Comparison of ENCODE assay signal across 19 mouse cellular contexts in the genomic region with DNA sequence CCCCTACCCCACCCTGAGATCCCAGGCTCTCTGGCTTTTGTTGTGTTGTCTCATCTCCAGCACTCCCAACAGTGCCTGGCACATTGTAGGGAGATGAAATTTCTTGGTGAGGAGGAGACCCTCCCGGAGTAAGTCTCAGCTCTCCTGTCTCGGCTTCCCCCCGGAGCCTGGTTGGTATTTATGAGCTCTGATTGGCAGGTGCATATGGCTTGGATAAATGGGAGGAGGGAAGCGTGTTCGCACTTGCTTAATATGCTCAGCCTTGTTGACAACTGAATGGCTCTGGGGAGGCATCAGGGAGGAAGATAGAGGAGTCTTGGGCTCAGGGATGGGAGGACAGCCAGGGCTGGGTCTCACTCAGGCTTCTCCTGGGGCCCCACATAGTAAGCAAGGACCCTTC. TPM values are rescaled to one million over a fixed set of nuclear protein-coding genes. Genes with fewer than 3 reads are reported as not detected.
A peak's percentile ranks its signal among the peaks of the same experiment; 100 is the strongest.
DNase-seq lines count a peak whose midpoint lies in the region; ATAC-seq and TF ChIP-seq lines count a peak whose summit lies in the region.
"Had no signal": no experiment of that assay in that cellular context is flagged by ENCODE, and none has a peak within 500 bp of the region (broad histone marks: within the 10 kb centered on the region; RNA-seq: fewer than 3 reads in every experiment).

No protein-coding gene starts in this region.

- H3K36me3 ChIP-seq in hindbrain, embryonic 11.5 days (ENCODE audit: control insufficient read depth, insufficient read depth, low read length) = no peaks in the 10 kb centered on the region
- H3K36me3 ChIP-seq in hindbrain, postnatal 0 days (ENCODE audit: insufficient read depth, low read length) = no peaks in the 10 kb centered on the region
- no peaks in the 10 kb centered on the region for H3K36me3 ChIP-seq in embryonic facial prominence, embryonic 14.5 days (ENCODE audit: control insufficient read depth, insufficient read depth, low read length)
- no peaks in the 10 kb centered on the region for H3K36me3 ChIP-seq in forebrain, postnatal 0 days (ENCODE audit: insufficient read depth)
- no peaks in the 10 kb centered on the region for H3K36me3 ChIP-seq in midbrain, embryonic 14.5 days (ENCODE audit: control insufficient read depth, insufficient read depth, low read length)
- H3K36me3 ChIP-seq: heart, embryonic 12.5 days had no signal

- WGBS in hindbrain, embryonic 11.5 days = 40% methylated on average over 5 of the region's 5 CpGs
- 36% methylated on average over 5 of the region's 5 CpGs for WGBS in hindbrain, postnatal 0 days
- WGBS in embryonic facial prominence, embryonic 14.5 days = 44% methylated on average over 5 of the region's 5 CpGs
- WGBS in forebrain, postnatal 0 days = 42% methylated on average over 5 of the region's 5 CpGs
- 16% methylated on average over 5 of the region's 5 CpGs for WGBS in midbrain, embryonic 14.5 days

- no peak for DNase-seq in hindbrain, embryonic 11.5 days (ENCODE audit: low spot score)
- no peak for DNase-seq in hindbrain, postnatal 0 days (ENCODE audit: low spot score)
- DNase-seq in embryonic facial prominence, embryonic 14.5 days (ENCODE audit: low spot score) = peak; percentile 79
- DNase-seq in forebrain, postnatal 0 days = no peak
- peak; percentile 58 for DNase-seq in midbrain, embryonic 14.5 days
- DNase-seq in MN1 (ENCODE audit: low spot score) = no peak
- DNase-seq in thymus, adult 18-20 months = no peak
- DNase-seq in gastrocnemius, postnatal 10 days = no peak
- DNase-seq: cerebellum, adult 11 months; cerebellum, postnatal 36 days; gastrocnemius, postnatal 36 days; heart, postnatal 36 days; kidney, adult 11 months; kidney, postnatal 25 days; left cerebral cortex, postnatal 4 days; right cerebral cortex, adult 18-20 months had no signal

- ATAC-seq in hindbrain, embryonic 11.5 days (ENCODE audit: low FRiP score) = no peak
- ATAC-seq in hindbrain, postnatal 0 days = no peak
- 0 out of 2 replicates have a peak, but pooled peaks have one; percentile 15 for ATAC-seq in embryonic facial prominence, embryonic 14.5 days (ENCODE audit: low read depth)
- ATAC-seq in forebrain, postnatal 0 days = peak; percentile 38; the same call in 1 of the 2 replicates
- no peak for ATAC-seq in midbrain, embryonic 14.5 days (ENCODE audit: low FRiP score, low TSS enrichment)
- ATAC-seq: Patski had no signal

- H3K27ac ChIP-seq in hindbrain, embryonic 11.5 days (ENCODE audit: low read depth, low read length) = peak overlapping the region; percentile 36; the same call in 1 of the 2 replicates
- no peak overlapping the region for H3K27ac ChIP-seq in hindbrain, postnatal 0 days
- no peak overlapping the region; the same call in 1 of the 2 replicates for H3K27ac ChIP-seq in embryonic facial prominence, embryonic 14.5 days (replicated peaks; ENCODE audit: low read depth, low read length)
- H3K27ac ChIP-seq in forebrain, postnatal 0 days (ENCODE audit: low read depth, low read length) = no peak overlapping the region
- peak overlapping the region; percentile 58 for H3K27ac ChIP-seq in midbrain, embryonic 14.5 days (replicated peaks; ENCODE audit: low read depth, low read length)

- no peaks in the 10 kb centered on the region for H3K9me3 ChIP-seq in hindbrain, embryonic 11.5 days (ENCODE audit: control insufficient read depth, low read length)
- H3K9me3 ChIP-seq in hindbrain, postnatal 0 days (ENCODE audit: low read length) = no peaks in the 10 kb centered on the region
- no peaks in the 10 kb centered on the region for H3K9me3 ChIP-seq in embryonic facial prominence, embryonic 14.5 days (ENCODE audit: control insufficient read depth, low read length)
- H3K9me3 ChIP-seq in forebrain, postnatal 0 days (ENCODE audit: low read length) = no peaks in the 10 kb centered on the region
- no peaks in the 10 kb centered on the region for H3K9me3 ChIP-seq in midbrain, embryonic 14.5 days (ENCODE audit: control insufficient read depth, low read length)
- H3K9me3 ChIP-seq: heart, embryonic 12.5 days had no signal

- no peak overlapping the region for H3K9ac ChIP-seq in hindbrain, embryonic 11.5 days (ENCODE audit: low read depth, low read length)
- H3K9ac ChIP-seq in hindbrain, postnatal 0 days (replicated peaks; ENCODE audit: low read length) = no peak overlapping the region
- no peak overlapping the region for H3K9ac ChIP-seq in embryonic facial prominence, embryonic 14.5 days (ENCODE audit: low read depth, low read length)
- H3K9ac ChIP-seq in forebrain, postnatal 0 days = no peak overlapping the region
- no peak overlapping the region; the same call in 1 of the 2 replicates for H3K9ac ChIP-seq in midbrain, embryonic 14.5 days (replicated peaks; ENCODE audit: low read length)
- H3K9ac ChIP-seq: heart, embryonic 12.5 days had no signal

- H3K4me3 ChIP-seq in hindbrain, embryonic 11.5 days (ENCODE audit: low read depth, low read length) = no peak overlapping the region
- no peak overlapping the region for H3K4me3 ChIP-seq in hindbrain, postnatal 0 days (ENCODE audit: low read length)
- H3K4me3 ChIP-seq in embryonic facial prominence, embryonic 14.5 days (ENCODE audit: low read depth, low read length) = no peak overlapping the region
- H3K4me3 ChIP-seq in forebrain, postnatal 0 days (ENCODE audit: low read depth, low read length) = no peak overlapping the region
- H3K4me3 ChIP-seq in midbrain, embryonic 14.5 days (replicated peaks; ENCODE audit: low read depth, low read length) = no peak overlapping the region
- H3K4me3 ChIP-seq: heart, embryonic 12.5 days had no signal

- H3K4me2 ChIP-seq in hindbrain, embryonic 11.5 days (replicated peaks; ENCODE audit: low read depth, low read length) = no peak overlapping the region
- H3K4me2 ChIP-seq in hindbrain, postnatal 0 days (ENCODE audit: low read depth, low read length) = no peak overlapping the region
- no peak overlapping the region for H3K4me2 ChIP-seq in embryonic facial prominence, embryonic 14.5 days (ENCODE audit: low read depth, low read length)
- H3K4me2 ChIP-seq in forebrain, postnatal 0 days (ENCODE audit: low read depth) = no peak overlapping the region
- H3K4me2 ChIP-seq in midbrain, embryonic 14.5 days (ENCODE audit: low read length) = no peak overlapping the region
- H3K4me2 ChIP-seq: heart, embryonic 12.5 days had no signal

- H3K4me1 ChIP-seq in hindbrain, embryonic 11.5 days (replicated peaks; ENCODE audit: control insufficient read depth, insufficient read depth, low read length) = peaks cover 5% of the 10 kb centered on the region
- H3K4me1 ChIP-seq in hindbrain, postnatal 0 days (ENCODE audit: insufficient read depth, low read length) = no peaks in the 10 kb centered on the region
- peaks cover 13% of the 10 kb centered on the region for H3K4me1 ChIP-seq in embryonic facial prominence, embryonic 14.5 days (ENCODE audit: control insufficient read depth, insufficient read depth, low read length)
- H3K4me1 ChIP-seq in forebrain, postnatal 0 days (ENCODE audit: insufficient read depth) = peaks cover 7% of the 10 kb centered on the region; the same call in 1 of the 2 replicates
- H3K4me1 ChIP-seq in midbrain, embryonic 14.5 days (ENCODE audit: control insufficient read depth, insufficient read depth, low read length) = peaks cover 44% of the 10 kb centered on the region

- no peak for TF ChIP-seq CTCF in hindbrain, postnatal 0 days (IDR thresholded peaks at IDR 0.05; ENCODE audit: low read depth)
- no peak for TF ChIP-seq CTCF in forebrain, postnatal 0 days (IDR thresholded peaks at IDR 0.05; ENCODE audit: low read depth)

- H3K27me3 ChIP-seq in hindbrain, embryonic 11.5 days (ENCODE audit: control insufficient read depth, insufficient read depth, low read length) = no peaks in the 10 kb centered on the region
- H3K27me3 ChIP-seq in hindbrain, postnatal 0 days (ENCODE audit: insufficient read depth, low read length) = 0 out of 2 replicates have a peak, but pooled peaks cover 7% of the 10 kb centered on the region
- no peaks in the 10 kb centered on the region for H3K27me3 ChIP-seq in embryonic facial prominence, embryonic 14.5 days (replicated peaks; ENCODE audit: control insufficient read depth, insufficient read depth, low read length)
- no peaks in the 10 kb centered on the region for H3K27me3 ChIP-seq in forebrain, postnatal 0 days (ENCODE audit: insufficient read depth, low read length)
- H3K27me3 ChIP-seq in midbrain, embryonic 14.5 days (ENCODE audit: control insufficient read depth, insufficient read depth, low read length) = no peaks in the 10 kb centered on the region
- H3K27me3 ChIP-seq: Patski had no signal

RNA-seq across cellular contexts. Expression of gene Gm11733, which starts 14.4 kb away (rescaled TPM):
- not detected in 2 replicates for polyA plus RNA-seq in hindbrain, embryonic 11.5 days (2014; fragmentation: Nextera tagmentation; extraction: Ambion mirVana)
- 0.10 TPM in 1 of 2 replicates, not detected in the other for total RNA-seq in hindbrain, postnatal 0 days (2014; rRNA removed)
- 0.13 TPM in 1 of 2 replicates, not detected in the other for polyA plus RNA-seq in hindbrain, postnatal 0 days (2015; fragmentation: Nextera tagmentation; extraction: Ambion mirVana)
- polyA plus RNA-seq in embryonic facial prominence, embryonic 14.5 days (2014; fragmentation: Nextera tagmentation; extraction: Ambion mirVana) = 0.08 and 0.10 TPM in 2 replicates
- total RNA-seq in forebrain, postnatal 0 days (2014; rRNA removed) = 0.14 and 0.23 TPM in 2 replicates
- polyA plus RNA-seq in forebrain, postnatal 0 days (2015; fragmentation: Nextera tagmentation; extraction: Ambion mirVana) = 0.08 and 0.18 TPM in 2 replicates
- 0.12 TPM in 1 of 2 replicates, not detected in the other for polyA plus RNA-seq in midbrain, embryonic 14.5 days (2014; fragmentation: Nextera tagmentation; extraction: Ambion mirVana)
- not detected for total RNA-seq in gastrocnemius, postnatal 10 days (2021)
- total RNA-seq: gastrocnemius, postnatal 36 days; heart, postnatal 36 days; left cerebral cortex, postnatal 4 days had no signal
- polyA plus RNA-seq: heart, embryonic 12.5 days; liver, embryonic 16.5 days had no signal

Comparison
In these comparisons a context has a peak if more than half of its experiments do, and no peak if none do; other contexts are left out.
1. H3K27ac ChIP-seq: peak in hindbrain, embryonic 11.5 days (single experiment) and midbrain, embryonic 14.5 days (single experiment); none in hindbrain, postnatal 0 days (single experiment), embryonic facial prominence, embryonic 14.5 days (single experiment) and forebrain, postnatal 0 days (single experiment).
2. ATAC-seq: peak in embryonic facial prominence, embryonic 14.5 days (single experiment) and forebrain, postnatal 0 days (single experiment); none in hindbrain, embryonic 11.5 days (single experiment), hindbrain, postnatal 0 days (single experiment) and midbrain, embryonic 14.5 days (single experiment).
3. DNase-seq: peak in embryonic facial prominence, embryonic 14.5 days (single experiment) and midbrain, embryonic 14.5 days (single experiment); none in hindbrain, embryonic 11.5 days (single experiment), hindbrain, postnatal 0 days (single experiment), forebrain, postnatal 0 days (single experiment), MN1 (single experiment), thymus, adult 18-20 months (0 of 2) and gastrocnemius, postnatal 10 days (single experiment).